Mouse (Mus musculus): ENCODE measurements around the gene Mfn1. TPM values are rescaled to one million over a fixed set of nuclear protein-coding genes. Genes with fewer than 3 reads are reported as not detected.

Mfn1 gene
- polyA plus RNA-seq (2015; fragmentation: Illumina TruSeq; extraction: RNeasy Lipid Tissue Mini Kit (QIAGEN cat#74804); ENCODE audit: low read depth, low replicate concordance), result 102 TPM

GRCm38 (mm10) chr3:32529303-32529898, at the start of gene Mfn1:
Gene Mfn1, plus strand, starts transcription at chr3:32529465.

GRCm38 (mm10) chr3:32492097-32493090, 36.9 kb upstream of the Mfn1 start, which contains the start of gene Kcnmb3:
Gene Kcnmb3, minus strand, starts transcription at chr3:32492231.

GRCm38 (mm10) chr3:32509496-32510374, 19.5 kb upstream of the Mfn1 start, which contains the start of gene Zfp639:
Gene Zfp639, plus strand, starts transcription at chr3:32510259.

GRCm38 (mm10) chr3:32616331-32617052, 87.2 kb downstream of the Mfn1 start, which contains the start of gene Gnb4:
Gene Gnb4, minus strand, starts transcription at chr3:32616585.

Other genes with a start within 250 kb of the Mfn1 start
- 28.7 TPM for gene Zmat3, start 163.5 kb upstream of the Mfn1 start, polyA plus RNA-seq (2015; fragmentation: Illumina TruSeq; extraction: RNeasy Lipid Tissue Mini Kit (QIAGEN cat#74804); ENCODE audit: low read depth, low replicate concordance)
- 27.6 TPM for gene Pik3ca, start 131.8 kb upstream of the Mfn1 start, polyA plus RNA-seq (2015; fragmentation: Illumina TruSeq; extraction: RNeasy Lipid Tissue Mini Kit (QIAGEN cat#74804); ENCODE audit: low read depth, low replicate concordance)
- gene Kcnmb3, start 37.2 kb upstream of the Mfn1 start, polyA plus RNA-seq (2015; fragmentation: Illumina TruSeq; extraction: RNeasy Lipid Tissue Mini Kit (QIAGEN cat#74804); ENCODE audit: low read depth, low replicate concordance), result not detected
- 53.9 TPM for gene Zfp639, start 19.2 kb upstream of the Mfn1 start, polyA plus RNA-seq (2015; fragmentation: Illumina TruSeq; extraction: RNeasy Lipid Tissue Mini Kit (QIAGEN cat#74804); ENCODE audit: low read depth, low replicate concordance)
- gene Gnb4, start 87.1 kb downstream of the Mfn1 start, polyA plus RNA-seq (2015; fragmentation: Illumina TruSeq; extraction: RNeasy Lipid Tissue Mini Kit (QIAGEN cat#74804); ENCODE audit: low read depth, low replicate concordance), result 27.4 TPM
- 18.8 TPM for gene Actl6a, start 176.8 kb downstream of the Mfn1 start, polyA plus RNA-seq (2015; fragmentation: Illumina TruSeq; extraction: RNeasy Lipid Tissue Mini Kit (QIAGEN cat#74804); ENCODE audit: low read depth, low replicate concordance)
- 416 TPM for gene Ndufb5, start 207.5 kb downstream of the Mfn1 start, polyA plus RNA-seq (2015; fragmentation: Illumina TruSeq; extraction: RNeasy Lipid Tissue Mini Kit (QIAGEN cat#74804); ENCODE audit: low read depth, low replicate concordance)
- gene Mrpl47, start 208.1 kb downstream of the Mfn1 start, polyA plus RNA-seq (2015; fragmentation: Illumina TruSeq; extraction: RNeasy Lipid Tissue Mini Kit (QIAGEN cat#74804); ENCODE audit: low read depth, low replicate concordance), result 40.5 TPM

All from brain, adult 10 weeks (tissue).